Comparison of ENCODE assay signal across 19 mouse cellular contexts in genomic region chr2:17769242-17769755, GRCm38 (mm10). TPM values are rescaled to one million over a fixed set of nuclear protein-coding genes. Genes with fewer than 3 reads are reported as not detected.
"Had no signal": no experiment of that assay in that cellular context is flagged by ENCODE, and none has a peak within 500 bp of the region (broad histone marks: within the 10 kb centered on the region; RNA-seq: fewer than 3 reads in every experiment).

No protein-coding gene starts in this region.

- ATAC-seq: intestine, postnatal 0 days; midbrain, embryonic 15.5 days had no signal

- H3K27me3 ChIP-seq: limb, embryonic 15.5 days; liver, embryonic 13.5 days; midbrain, embryonic 12.5 days; midbrain, embryonic 15.5 days; neural tube, embryonic 13.5 days; stomach, embryonic 15.5 days had no signal

- H3K4me1 ChIP-seq: limb, embryonic 15.5 days; liver, embryonic 13.5 days; midbrain, embryonic 12.5 days; midbrain, embryonic 15.5 days; neural tube, embryonic 13.5 days; stomach, embryonic 15.5 days had no signal

- H3K9me3 ChIP-seq: limb, embryonic 15.5 days; liver, embryonic 13.5 days; midbrain, embryonic 12.5 days; midbrain, embryonic 15.5 days; neural tube, embryonic 13.5 days; stomach, embryonic 15.5 days had no signal

- H3K9ac ChIP-seq: limb, embryonic 15.5 days; liver, embryonic 13.5 days; midbrain, embryonic 12.5 days; midbrain, embryonic 15.5 days; neural tube, embryonic 13.5 days; stomach, embryonic 15.5 days had no signal

- H3K4me3 ChIP-seq: layer of hippocampus, adult 2 months; limb, embryonic 15.5 days; liver, embryonic 13.5 days; midbrain, embryonic 12.5 days; midbrain, embryonic 15.5 days; neural tube, embryonic 13.5 days; stomach, embryonic 15.5 days had no signal

- DNase-seq: kidney, adult 2 months; kidney, postnatal 25 days; layer of hippocampus, adult 9-11 months; liver, embryonic 13.5 days; lung, adult 2 months; retina, postnatal 1 day; right cerebral cortex, postnatal 25 days; spleen, adult 18-20 months; thymus, adult 18-20 months; thymus, postnatal 36 days had no signal

- H3K4me2 ChIP-seq: limb, embryonic 15.5 days; liver, embryonic 13.5 days; midbrain, embryonic 12.5 days; midbrain, embryonic 15.5 days; neural tube, embryonic 13.5 days; stomach, embryonic 15.5 days had no signal

- H3K36me3 ChIP-seq: limb, embryonic 15.5 days; liver, embryonic 13.5 days; midbrain, embryonic 12.5 days; midbrain, embryonic 15.5 days; neural tube, embryonic 13.5 days; stomach, embryonic 15.5 days had no signal

- H3K27ac ChIP-seq: kidney, postnatal 0 days; layer of hippocampus, adult 2 months; limb, embryonic 15.5 days; liver, embryonic 13.5 days; macrophage; midbrain, embryonic 12.5 days; midbrain, embryonic 15.5 days; neural tube, embryonic 13.5 days; stomach, embryonic 15.5 days had no signal

RNA-seq across cellular contexts. Expression of gene Nebl, which starts 38.0 kb away (rescaled TPM):
- polyA plus RNA-seq: macrophage had no signal
